Mouse (Mus musculus): ENCODE results near the gene Fam3b. TPM values are rescaled to one million over a fixed set of nuclear protein-coding genes. Genes with fewer than 3 reads are reported as not detected.

The Fam3b gene
- polyA plus RNA-seq, 1 experiment from 2014 or later = 2.2 TPM

GRCm38 (mm10) chr16:97441967-97442366 lies 72.6 kb downstream of the Fam3b start:
- no peak overlapping the region for H3K4me2 ChIP-seq
- H3K4me3 ChIP-seq = no peak overlapping the region
- no peaks in the 10 kb centered on the region for H3K27me3 ChIP-seq
- H3K36me3 ChIP-seq = no peaks in the 10 kb centered on the region
- WGBS = 85% methylated on average over 9 of the region's 9 CpGs
- no peak for ATAC-seq (ENCODE audit: insufficient number of reproducible peaks, low FRiP score, low TSS enrichment, low read depth)
- no peaks in the 10 kb centered on the region for H3K9me3 ChIP-seq
- no peak overlapping the region for H3K27ac ChIP-seq
- no peaks in the 10 kb centered on the region for H3K4me1 ChIP-seq
- H3K9ac ChIP-seq = no peak overlapping the region

GRCm38 (mm10) chr16:97438191-97438590 lies 76.4 kb downstream of the Fam3b start:
- Histone ChIP-seq H3K27ac (no peak overlapping the region), H3K27me3 (no peaks in the 10 kb centered on the region), H3K9me3 (no peaks in the 10 kb centered on the region), H3K4me3 (no peak overlapping the region), H3K4me1 (no peaks in the 10 kb centered on the region), H3K36me3 (no peaks in the 10 kb centered on the region), H3K4me2 (no peak overlapping the region), H3K9ac (no peak overlapping the region)
- 0 out of 2 replicates have a peak, but pooled peaks have one; percentile 18 for ATAC-seq (ENCODE audit: insufficient number of reproducible peaks, low FRiP score, low TSS enrichment, low read depth)
- 72% methylated on average over 3 of the region's 3 CpGs for WGBS

- Histone ChIP-seq H3K9me3 (no peaks in the 10 kb centered on the region), H3K27ac (no peak overlapping the region), H3K27me3 (no peaks in the 10 kb centered on the region), H3K9ac (no peak overlapping the region), H3K4me2 (no peak overlapping the region), H3K4me3 (no peak overlapping the region), H3K4me1 (no peaks in the 10 kb centered on the region), H3K36me3 (no peaks in the 10 kb centered on the region)
- WGBS = 21% methylated on average over 1 of the region's 1 CpGs
- no peak for ATAC-seq (ENCODE audit: insufficient number of reproducible peaks, low FRiP score, low TSS enrichment, low read depth)
Measured at GRCm38 (mm10) chr16:97437448-97438056, 77.1 kb downstream of the Fam3b start.

- no peak overlapping the region for H3K4me3 ChIP-seq
- ATAC-seq (ENCODE audit: insufficient number of reproducible peaks, low FRiP score, low TSS enrichment, low read depth) = no peak
- H3K4me2 ChIP-seq = no peak overlapping the region
- H3K9ac ChIP-seq = no peak overlapping the region
- WGBS = 60% methylated on average over 2 of the region's 2 CpGs
- no peaks in the 10 kb centered on the region for H3K27me3 ChIP-seq
- no peaks in the 10 kb centered on the region for H3K9me3 ChIP-seq
- no peaks in the 10 kb centered on the region for H3K4me1 ChIP-seq
- no peaks in the 10 kb centered on the region for H3K36me3 ChIP-seq
- H3K27ac ChIP-seq = no peak overlapping the region
Measured at GRCm38 (mm10) chr16:97434206-97434605, 80.4 kb downstream of the Fam3b start.

- no peaks in the 10 kb centered on the region for H3K9me3 ChIP-seq
- no peaks in the 10 kb centered on the region for H3K4me1 ChIP-seq
- H3K9ac ChIP-seq = no peak overlapping the region
- ATAC-seq (ENCODE audit: insufficient number of reproducible peaks, low FRiP score, low TSS enrichment, low read depth) = no peak
- H3K4me2 ChIP-seq = no peak overlapping the region
- H3K4me3 ChIP-seq = no peak overlapping the region
- no peak overlapping the region for H3K27ac ChIP-seq
- no peaks in the 10 kb centered on the region for H3K36me3 ChIP-seq
- no peaks in the 10 kb centered on the region for H3K27me3 ChIP-seq
- 74% methylated on average over 4 of the region's 4 CpGs for WGBS
Measured at GRCm38 (mm10) chr16:97431328-97431727, 83.3 kb downstream of the Fam3b start.

GRCm38 (mm10) chr16:97430091-97430490 lies 84.5 kb downstream of the Fam3b start:
- no peak for ATAC-seq (ENCODE audit: insufficient number of reproducible peaks, low FRiP score, low TSS enrichment, low read depth)
- WGBS = 86% methylated on average over 4 of the region's 4 CpGs
- Histone ChIP-seq H3K4me3 (no peak overlapping the region), H3K9ac (no peak overlapping the region), H3K4me2 (no peak overlapping the region), H3K27ac (no peak overlapping the region), H3K4me1 (no peaks in the 10 kb centered on the region), H3K9me3 (no peaks in the 10 kb centered on the region), H3K27me3 (no peaks in the 10 kb centered on the region), H3K36me3 (no peaks in the 10 kb centered on the region)

GRCm38 (mm10) chr16:97428026-97428425 lies 86.6 kb downstream of the Fam3b start:
- WGBS = 81% methylated on average over 3 of the region's 3 CpGs

GRCm38 (mm10) chr16:97423627-97424026 lies 91.0 kb downstream of the Fam3b start:
- H3K9ac ChIP-seq = no peak overlapping the region
- ATAC-seq (ENCODE audit: insufficient number of reproducible peaks, low FRiP score, low TSS enrichment, low read depth) = no peak
- no peaks in the 10 kb centered on the region for H3K4me1 ChIP-seq
- WGBS = 93% methylated on average over 1 of the region's 1 CpGs
- no peak overlapping the region for H3K4me2 ChIP-seq
- H3K27ac ChIP-seq = no peak overlapping the region
- no peaks in the 10 kb centered on the region for H3K27me3 ChIP-seq
- no peaks in the 10 kb centered on the region for H3K36me3 ChIP-seq
- H3K9me3 ChIP-seq = no peaks in the 10 kb centered on the region
- H3K4me3 ChIP-seq = no peak overlapping the region

More at GRCm38 (mm10) chr16:97428026-97428425, 86.6 kb downstream of the Fam3b start:
- Histone ChIP-seq H3K4me3 (no peak overlapping the region), H3K9me3 (no peaks in the 10 kb centered on the region), H3K4me2 (no peak overlapping the region), H3K9ac (no peak overlapping the region), H3K4me1 (no peaks in the 10 kb centered on the region), H3K36me3 (no peaks in the 10 kb centered on the region), H3K27me3 (no peaks in the 10 kb centered on the region), H3K27ac (no peak overlapping the region)
- no peak for ATAC-seq (ENCODE audit: insufficient number of reproducible peaks, low FRiP score, low TSS enrichment, low read depth)

- H3K4me1 ChIP-seq = no peaks in the 10 kb centered on the region; the same call in 1 of the 2 replicates
- no peak overlapping the region for H3K27ac ChIP-seq
- H3K4me3 ChIP-seq = no peak overlapping the region
- WGBS = 73% methylated on average over 6 of the region's 6 CpGs
- no peaks in the 10 kb centered on the region for H3K9me3 ChIP-seq
- H3K36me3 ChIP-seq = no peaks in the 10 kb centered on the region
- no peak overlapping the region for H3K4me2 ChIP-seq
- H3K9ac ChIP-seq = no peak overlapping the region
- no peaks in the 10 kb centered on the region for H3K27me3 ChIP-seq
- no peak for ATAC-seq (ENCODE audit: insufficient number of reproducible peaks, low FRiP score, low TSS enrichment, low read depth)
Measured at GRCm38 (mm10) chr16:97421671-97422070, 92.9 kb downstream of the Fam3b start.

Other genes starting within 250 kb of the Fam3b start
- 12.7 and 13.0 TPM in 2 replicates for gene Bace2, start 158.1 kb downstream of the Fam3b start, polyA plus RNA-seq (2015; fragmentation: Nextera tagmentation; extraction: Ambion mirVana)
- 0.23 and 0.30 TPM in 2 replicates for gene Mx1, start 51.9 kb downstream of the Fam3b start, polyA plus RNA-seq (2015; fragmentation: Nextera tagmentation; extraction: Ambion mirVana)
- 0.78 and 0.97 TPM in 2 replicates for gene Tmprss2, start 96.4 kb upstream of the Fam3b start, polyA plus RNA-seq (2015; fragmentation: Nextera tagmentation; extraction: Ambion mirVana)
- gene Ripk4, start 249.0 kb upstream of the Fam3b start, polyA plus RNA-seq (2015; fragmentation: Nextera tagmentation; extraction: Ambion mirVana) = 23.2 and 26.0 TPM in 2 replicates

Data from limb, embryonic 15.5 days (tissue).